Mouse (Mus musculus) monocyte, adult 2 months (primary cell): Measurements from ENCODE around the gene Rasal2.

Experiments
- DNase-seq, 2 experiments: peaks; one replicate each; pipeline ENCODE4 v3.0.0; 2022; ENCODE audit warnings: low spot score in 2 of 2, low read depth in 1 of 2

Gene Rasal2

DNA sequence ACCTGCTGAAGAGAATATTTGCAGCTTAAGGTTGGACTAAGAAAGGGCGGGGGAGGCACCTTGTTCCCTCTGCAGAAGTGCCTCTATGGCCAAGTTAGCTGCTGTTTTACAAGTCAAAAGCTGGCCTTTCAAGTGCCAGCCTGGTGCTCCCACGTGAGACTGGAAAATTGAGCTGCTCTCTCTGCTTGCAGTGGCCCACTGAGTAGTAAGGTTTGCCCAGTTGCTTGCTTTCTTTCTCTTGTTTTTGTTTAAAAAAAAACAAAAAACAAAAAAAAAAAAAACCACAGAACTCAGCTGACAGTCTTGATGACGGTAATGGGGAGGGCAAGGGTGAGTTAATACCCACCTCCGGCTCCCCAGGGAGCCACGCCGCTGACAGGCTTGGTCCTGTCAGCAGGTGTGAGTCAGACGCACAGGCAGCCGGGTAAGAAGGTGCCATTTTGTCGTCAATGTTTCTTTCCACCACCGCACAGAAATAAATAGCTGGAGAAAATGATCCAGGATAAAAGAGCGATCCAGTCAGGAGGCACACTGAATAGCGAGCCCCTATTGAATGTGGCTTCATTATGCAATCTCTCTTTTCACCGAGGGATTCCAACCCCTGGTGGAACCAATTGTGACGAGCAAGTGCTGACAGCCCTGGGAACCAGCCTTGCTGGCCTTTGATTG is 27.7 kb upstream of the Rasal2 start:
- DNase-seq: no peak

DNA sequence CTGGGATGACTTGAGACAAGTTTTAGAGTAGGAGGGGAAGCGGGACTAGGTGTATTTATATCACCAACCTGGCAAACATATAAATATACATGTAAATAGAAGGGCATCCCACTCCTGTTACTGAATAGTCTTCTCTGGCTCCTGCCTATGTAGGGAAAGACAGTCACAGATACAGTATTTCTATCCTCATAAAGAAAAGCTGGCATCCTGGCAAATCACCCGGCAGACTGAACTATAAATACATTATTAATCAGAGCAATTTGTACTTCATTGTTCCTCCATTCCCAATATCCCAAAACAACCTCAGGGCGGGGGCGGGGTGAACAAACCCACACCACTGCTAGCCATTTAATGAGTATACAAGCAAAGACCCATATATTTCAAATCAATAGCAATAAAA is 26.7 kb upstream of the Rasal2 start:
- no peak for DNase-seq

DNA sequence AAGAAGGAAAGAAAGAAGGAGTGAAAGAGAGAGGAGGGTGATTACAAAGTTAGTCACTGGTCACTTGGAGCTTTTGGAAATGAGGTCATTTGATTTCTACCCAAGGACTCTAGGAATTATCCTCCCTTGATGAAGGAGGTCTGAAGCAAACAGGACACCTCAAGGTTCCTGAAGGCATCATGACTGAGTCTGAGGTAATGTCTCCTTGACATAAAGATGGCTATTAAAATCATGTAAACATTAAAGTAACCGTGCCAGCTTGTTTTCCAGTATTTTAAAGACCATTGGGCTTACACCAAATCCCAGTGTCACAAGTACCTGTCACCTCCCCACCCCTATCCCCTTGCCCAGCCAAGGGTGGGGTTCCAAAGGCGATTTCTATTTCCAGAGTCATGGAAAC is 25.9 kb upstream of the Rasal2 start:
- no peak for DNase-seq

DNA sequence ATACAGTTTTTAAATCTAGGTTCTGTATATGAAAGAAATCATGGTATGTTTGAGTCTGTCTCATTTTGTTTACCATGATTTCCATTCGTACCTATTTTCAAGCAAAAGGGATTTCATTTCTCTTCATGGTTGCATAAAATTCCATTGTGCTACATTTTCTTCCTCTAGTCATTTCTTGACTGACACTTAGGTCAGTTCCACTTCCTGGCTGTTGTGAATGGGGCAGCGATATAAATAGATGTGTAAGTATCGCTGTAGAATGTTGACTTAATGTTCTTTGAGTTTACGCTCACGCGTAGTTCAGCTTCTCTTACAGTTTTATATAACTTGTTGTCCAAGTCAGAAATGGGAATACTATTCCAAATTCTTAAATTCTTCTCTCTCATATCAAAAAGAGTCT is 23.5 kb upstream of the Rasal2 start:
- DNase-seq: no peak

DNA sequence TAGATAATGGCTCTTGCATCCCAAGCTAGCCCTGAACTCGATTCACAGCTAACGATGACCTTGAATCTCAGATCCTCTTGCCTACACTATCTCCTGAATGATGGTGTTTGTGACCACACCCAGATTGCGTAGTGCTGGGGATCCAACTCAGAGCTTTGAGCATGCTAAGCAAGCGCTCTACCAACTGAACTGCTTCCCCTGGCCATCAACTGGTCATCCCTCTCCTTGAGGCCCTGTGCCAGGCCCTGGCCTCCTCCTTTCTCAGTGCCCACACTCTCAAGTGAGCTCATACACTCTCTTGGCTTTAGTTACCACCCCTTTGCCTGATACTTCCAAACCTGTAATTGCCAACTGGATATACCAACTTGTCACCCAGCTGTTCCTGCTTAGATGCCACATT is 22.0 kb upstream of the Rasal2 start:
- DNase-seq: no peak

DNA sequence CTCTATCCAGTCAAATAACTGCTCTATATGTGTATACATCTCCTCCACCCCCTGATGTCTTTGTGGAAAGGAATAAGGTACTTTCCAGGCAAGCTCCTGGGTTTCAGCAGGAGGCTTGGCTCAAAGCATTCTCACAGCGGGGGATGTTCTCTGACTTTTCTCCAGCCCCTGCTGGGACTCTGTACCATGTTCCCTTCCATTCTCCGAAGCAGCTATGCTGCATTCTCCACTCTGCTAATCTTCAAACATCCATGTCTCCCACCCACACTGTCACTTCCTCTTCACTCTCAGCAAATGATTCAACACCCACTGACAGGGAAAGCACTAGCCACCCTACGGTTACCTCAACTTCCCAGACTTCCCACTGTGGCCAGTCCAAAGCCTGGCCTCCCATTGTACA is 20.9 kb upstream of the Rasal2 start:
- DNase-seq: no peak

DNA sequence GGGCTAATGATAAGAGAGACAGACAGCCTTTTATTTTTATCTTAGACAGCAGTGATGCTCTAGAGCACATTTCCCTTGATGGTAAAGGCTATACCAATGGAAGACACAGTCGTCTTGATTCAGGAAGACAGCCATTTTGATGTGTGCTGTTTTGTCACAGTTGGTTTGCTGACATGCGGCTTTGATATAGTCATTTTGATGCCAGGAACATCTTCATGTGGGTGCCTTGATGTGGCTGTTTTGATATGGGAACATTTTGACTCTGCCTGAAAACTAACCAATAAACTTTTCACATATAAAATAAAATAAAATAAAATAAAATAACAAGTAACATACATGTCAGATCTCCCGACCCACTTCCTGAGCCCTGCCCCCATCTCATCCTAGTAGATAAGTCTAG is 16.0 kb upstream of the Rasal2 start:
- no peak for DNase-seq

DNA sequence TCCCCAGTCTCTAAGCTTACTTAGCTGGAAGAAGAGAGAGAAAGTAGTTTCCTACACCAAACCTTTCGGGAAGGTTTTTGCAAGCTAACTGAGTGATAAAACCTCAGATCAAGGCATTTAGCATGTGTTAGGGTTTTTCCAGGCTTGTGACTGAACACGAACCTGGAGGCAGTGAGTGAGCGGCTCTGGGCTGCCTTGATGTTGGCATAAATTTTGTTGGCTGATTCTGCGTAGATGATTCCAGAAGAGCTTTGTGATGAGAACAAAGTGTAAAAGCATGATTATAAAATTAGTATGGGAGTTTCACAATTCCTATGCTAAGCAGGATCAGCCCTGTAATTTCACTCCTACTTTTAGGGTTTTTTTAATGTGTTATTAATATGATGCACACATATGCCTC is 15.2 kb upstream of the Rasal2 start:
- DNase-seq: no peak

DNA sequence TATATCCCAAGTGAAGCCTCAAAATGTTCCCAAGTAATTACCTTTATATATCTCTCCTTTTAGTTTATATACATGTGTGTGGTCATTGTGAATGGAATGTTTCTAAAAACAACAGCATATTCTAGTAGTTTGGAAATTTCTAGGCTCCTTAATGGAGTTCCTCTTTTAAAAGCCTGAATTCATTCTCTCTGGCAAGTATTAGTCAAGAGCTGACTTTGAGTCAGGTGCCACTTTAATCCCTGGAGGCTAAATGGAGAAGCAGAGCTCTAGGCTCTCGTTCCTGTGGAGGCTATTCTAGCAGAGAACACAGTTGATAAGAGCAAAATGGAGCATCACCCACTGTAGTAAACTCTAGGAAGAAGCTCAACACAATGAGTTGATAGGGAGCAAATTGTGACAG is 14.5 kb upstream of the Rasal2 start:
- DNase-seq: no peak

DNA sequence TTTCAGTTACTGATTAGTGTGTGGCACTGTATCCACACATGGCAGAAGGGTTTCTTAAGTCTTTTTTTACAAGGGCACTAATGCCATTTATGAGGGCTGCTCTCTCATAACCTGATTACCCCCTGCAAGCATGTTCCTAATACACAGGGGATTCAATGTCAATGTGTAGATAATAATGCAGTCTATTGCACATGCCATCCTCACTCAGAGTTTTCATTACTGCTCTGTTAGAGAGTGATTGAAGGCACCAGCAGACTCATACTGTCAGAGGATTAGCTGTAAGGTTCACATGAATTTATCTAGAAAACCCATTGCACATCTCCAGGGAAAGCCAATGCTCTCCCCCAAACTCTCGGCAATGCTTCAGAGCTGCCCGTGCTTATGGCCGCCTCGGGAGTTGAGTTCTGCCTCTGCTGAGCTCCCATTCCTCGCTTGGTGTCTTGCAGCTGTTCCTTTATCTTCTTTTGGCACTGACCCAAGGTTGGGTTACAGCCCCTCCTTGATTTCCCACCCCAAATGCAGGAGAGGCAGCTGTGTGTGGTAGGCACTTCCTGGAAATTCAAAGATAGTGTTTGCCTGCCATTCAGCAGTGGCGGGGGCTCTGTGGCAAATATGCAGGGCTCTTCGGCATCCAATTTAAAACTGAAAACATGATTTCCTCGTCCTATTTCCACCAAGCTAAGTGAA is 13.5 kb upstream of the Rasal2 start:
- DNase-seq: no peak

DNA sequence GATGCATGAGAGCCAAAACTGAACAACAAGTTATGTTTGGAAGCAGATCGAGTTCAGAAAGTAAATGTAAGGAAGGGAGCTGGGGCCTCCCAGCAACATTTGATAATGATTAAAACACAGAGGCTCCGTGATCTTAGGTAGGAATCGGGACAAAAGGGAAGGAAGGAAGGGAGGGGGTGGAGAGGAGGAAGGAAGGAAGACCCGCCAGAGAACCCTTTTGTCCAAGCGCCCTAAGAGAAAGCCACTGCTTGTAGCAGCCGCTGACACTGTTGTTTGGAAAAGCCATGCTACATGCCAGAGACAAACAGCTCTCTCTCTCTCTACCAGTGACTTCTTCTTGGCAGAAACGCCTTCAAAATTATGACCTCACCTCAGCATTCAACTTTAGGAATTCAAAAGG is 5.5 kb upstream of the Rasal2 start:
- no peak for DNase-seq

DNA sequence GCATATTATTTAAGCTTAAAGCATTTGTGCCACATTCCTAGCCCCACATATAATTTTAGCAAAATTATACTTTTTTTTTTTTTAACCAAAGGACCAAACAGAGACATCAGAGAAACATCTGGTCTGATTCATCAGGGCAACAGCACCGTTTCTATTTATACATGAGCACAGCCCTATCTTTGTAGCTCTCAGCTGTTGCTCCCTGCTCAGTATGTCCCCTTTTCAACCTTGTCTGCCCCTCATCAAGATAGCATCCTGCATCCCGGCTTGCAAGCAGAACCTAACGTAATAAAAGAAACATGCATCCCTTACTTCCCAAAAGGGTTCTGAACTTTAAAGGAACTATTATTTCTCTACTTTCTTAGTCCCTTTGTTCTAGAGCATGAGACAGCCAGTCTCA is 5.0 kb upstream of the Rasal2 start:
- DNase-seq: no peak

DNA sequence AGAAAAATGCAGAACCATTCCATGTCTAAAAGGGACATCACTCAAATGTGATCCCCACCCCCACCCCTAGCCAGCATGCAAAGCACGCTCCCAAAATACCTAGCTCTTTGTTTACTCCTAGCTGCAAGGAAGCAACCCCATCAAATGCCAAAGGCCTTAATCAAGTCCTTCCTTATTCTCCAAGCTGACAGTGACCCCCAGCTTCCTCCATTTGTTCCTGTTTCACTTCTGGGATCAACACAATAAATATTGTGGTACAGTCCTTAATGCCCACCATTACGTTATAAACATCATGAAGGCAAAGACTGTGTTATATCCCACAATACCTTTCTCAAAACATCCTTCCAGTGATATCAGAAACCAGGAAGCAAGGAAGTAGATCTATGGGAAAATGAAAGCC is 4.2 kb upstream of the Rasal2 start:
- DNase-seq: no peak

DNA sequence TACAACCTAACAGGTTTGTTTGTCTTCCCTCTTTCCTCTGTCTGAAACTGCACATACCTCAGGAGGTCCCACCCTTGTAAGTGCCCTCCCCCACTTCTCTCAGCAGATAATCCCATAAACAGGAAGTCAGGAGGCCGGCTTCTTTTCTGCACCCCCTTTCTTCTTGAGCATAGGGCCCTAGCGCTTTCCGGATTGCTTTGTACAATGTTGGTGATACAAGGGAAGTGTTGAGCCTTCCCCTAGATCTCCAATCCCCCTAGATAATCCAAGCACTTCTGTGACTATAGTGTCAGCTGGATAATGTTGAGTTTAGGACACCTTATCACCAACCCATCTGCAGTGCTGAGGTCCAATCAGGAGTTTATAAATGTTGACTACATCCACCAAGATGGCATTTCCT is 3.4 kb upstream of the Rasal2 start:
- DNase-seq: no peak

DNA sequence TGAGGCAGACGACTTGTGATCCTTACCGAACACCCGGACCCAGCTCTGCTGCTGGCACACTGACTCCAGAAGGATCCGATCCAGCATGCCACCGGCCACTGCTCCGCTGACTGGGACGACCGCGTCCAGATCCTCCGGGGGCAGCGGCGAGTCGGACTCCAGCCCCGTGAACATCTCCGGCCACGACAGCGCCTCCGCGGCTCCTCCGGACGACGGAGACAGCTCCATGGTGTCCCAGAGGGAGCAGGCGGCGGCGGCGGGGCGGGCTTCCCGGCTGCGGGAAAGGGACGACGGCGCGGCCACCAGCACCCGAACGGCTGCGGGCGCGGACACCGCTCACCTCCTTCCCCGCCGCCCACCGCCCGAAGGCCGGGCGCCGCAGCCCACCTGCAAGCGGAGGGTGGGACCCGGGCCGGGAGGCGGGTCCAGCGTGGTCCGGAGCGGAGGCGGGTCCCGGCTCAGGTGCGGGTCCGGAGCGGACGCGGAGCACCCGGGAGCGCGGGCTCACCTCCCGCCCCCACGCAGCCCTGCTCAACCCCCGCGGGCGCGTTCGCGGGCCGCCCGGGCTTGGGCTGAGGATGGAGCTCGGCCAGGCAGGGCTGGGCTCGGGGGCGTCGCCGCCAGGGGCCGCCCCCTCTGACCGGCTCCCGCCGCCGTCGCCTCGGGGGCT is 549 bp downstream of the Rasal2 start:
- peak; percentile 8 to 28 for DNase-seq

DNA sequence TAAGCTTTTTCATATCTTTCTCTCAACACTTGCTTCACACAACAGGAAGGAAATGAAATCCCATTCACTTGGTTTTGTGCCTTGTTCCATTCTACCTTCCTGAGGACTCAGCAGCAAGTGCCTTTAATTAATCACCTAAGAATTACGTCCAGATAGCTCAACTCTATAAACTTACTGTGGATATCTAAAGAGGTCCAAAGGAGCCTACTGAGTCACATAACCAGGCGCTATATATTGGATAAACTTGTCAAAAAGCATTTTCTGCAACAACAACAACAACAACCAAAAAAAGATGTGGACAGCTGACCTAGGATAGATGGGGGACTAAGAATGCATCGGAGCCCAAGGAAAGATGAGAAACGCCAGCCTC is 1.1 kb downstream of the Rasal2 start:
- no peak for DNase-seq

DNA sequence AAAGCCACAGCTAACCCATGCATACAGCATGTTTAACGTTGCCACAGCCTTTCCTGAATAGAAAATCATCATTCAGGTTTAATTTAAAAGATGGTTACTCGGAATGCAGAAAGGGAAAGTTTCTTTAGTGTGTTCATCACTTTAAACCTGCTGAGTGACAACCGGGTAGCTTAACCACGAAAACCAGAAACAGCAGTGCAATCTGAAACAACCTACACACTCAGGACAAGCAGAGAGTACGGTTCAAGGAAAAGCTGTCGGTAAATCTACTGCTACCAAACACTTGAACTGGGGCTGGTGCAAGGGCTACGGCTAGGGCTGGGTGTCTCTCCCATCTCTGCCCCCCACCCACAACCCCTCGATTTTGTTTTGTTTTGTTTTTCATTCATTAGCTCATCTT is 1.5 kb downstream of the Rasal2 start:
- no peak for DNase-seq

DNA sequence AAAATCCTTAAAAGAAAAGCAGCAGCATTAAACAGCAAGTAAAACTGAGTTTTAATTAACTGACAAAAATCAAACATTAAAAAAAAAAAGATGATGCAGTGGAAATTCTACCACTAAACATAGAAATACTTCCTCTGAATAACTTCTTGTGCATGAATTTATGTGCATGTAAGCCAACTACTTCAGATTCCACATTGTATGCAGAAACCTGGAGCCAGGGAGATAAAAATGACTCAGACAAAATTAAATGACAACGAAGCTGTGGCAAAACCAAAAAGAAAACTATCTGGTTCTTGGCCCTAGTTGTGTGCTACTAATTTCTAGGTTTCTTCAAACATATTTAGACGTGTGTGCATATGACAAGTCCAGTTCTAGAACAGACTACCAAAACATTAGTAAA is 2.7 kb downstream of the Rasal2 start:
- no peak for DNase-seq

DNA sequence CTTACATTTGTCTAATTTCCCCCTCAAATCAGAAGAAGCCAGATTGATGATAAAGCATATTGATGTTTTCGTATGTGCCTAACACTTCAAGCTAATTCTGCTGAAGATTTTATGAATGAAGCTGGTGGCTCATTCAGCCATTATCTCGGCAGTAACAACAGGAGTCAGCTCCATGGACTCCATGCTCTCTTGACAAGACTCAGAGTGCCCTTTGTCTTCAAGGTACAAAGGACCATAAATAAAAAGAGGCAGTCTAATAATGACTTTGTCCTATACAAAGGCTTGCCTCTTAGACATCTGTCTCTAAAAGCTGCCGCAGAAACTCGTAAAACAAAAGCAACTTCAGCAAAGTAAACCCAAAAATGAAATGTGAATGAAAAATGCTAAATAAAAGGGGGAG is 24.4 kb downstream of the Rasal2 start:
- DNase-seq: no peak

DNA sequence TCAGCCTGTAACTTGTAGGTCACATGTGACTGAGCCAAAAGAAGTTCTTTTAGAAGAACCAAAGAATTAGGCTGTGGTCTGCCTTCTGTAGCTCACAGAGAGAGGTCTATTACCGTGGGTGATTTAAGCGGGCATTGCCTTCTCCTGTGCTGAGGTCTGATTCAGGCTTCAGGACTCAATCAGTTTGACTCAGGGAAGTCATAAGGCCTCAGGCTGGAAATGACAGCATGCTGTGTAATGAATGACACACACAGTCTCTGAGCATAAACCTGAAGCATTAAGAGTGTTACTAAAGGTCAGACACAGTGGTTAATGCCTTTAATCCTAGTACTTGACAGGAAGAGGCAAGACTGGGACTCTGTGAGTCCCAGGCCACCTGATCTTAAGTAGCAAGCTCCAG is 31.7 kb downstream of the Rasal2 start:
- no peak for DNase-seq

DNA sequence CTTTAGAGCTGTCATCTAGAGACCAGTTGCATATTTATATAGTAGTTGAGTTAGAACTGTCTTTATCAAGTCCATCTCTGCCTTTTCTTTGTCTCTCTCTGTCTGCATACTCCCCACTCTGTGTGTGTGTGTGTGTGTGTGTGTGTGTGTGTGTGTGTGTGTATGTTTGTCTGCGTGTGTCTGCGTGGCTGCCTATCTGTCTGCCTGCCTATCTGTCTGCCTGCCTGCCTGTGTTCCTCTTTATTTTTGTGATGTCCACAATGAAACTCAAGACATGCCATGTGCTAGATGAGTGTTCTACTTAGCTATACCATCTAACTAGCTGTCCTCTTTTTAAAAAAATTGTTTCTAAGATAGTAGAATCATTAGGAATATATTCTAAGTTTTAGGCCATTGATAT is 42.0 kb downstream of the Rasal2 start:
- DNase-seq: no peak

DNA sequence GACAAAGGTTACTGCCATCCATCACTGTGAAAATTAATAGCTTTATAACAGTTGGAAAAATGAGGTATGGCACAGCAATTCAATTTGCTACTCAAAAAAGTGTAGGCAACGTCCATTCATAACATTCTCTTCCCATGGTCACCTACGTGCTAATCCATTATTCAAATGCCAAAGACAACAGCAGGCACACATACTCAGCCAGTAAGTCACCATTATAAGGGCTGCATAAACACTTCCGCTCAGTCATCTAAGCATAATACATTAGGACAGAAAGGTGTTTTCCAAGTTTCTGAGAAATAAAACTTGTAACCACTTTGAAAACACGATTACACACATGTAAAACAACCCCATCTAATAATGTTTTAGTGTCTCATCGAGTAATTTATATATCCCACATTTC is 44.1 kb downstream of the Rasal2 start:
- DNase-seq: no peak

DNA sequence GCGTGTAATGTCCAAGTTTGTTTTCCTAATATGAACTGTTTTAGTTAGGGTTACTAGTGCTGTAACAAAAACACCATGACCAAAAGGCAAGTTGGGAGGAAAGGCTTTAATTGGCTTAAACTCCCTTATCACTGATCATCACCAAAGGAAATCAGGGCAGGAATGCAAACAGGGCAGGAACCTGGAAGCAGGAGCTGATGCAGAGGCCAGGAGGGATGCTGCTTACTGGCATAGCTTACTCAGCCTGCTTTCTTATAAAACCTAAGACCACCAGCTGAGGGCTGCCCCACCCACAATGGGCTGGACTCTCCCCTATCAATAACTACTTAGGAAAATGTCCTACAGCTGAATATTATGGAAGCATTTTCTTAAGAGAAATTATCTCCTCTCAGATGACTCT is 65.7 kb downstream of the Rasal2 start:
- DNase-seq: no peak
